Mouse (Mus musculus): ENCODE data around the gene Cyp26a1. TPM values are rescaled to one million over a fixed set of nuclear protein-coding genes. Genes with fewer than 3 reads are reported as not detected.

Gene Cyp26a1
- total RNA-seq, 1 experiment from 2014 or later, result not detected

Other genes starting within 250 kb of the Cyp26a1 start
- 70.9 to 85.0 TPM (median 76.3 TPM) in 3 replicates for gene Exoc6, start 147.4 kb upstream of the Cyp26a1 start, total RNA-seq (2017)
- gene Cyp26c1, start 12.2 kb upstream of the Cyp26a1 start, total RNA-seq (2017), result not detected in 3 replicates

Data from monocyte, adult 5-6 weeks (primary cell).